Mouse (Mus musculus) forebrain, embryonic 16.5 days (tissue): Measurements from ENCODE around the gene Sgpp2. TPM values are rescaled to one million over a fixed set of nuclear protein-coding genes. Genes with fewer than 3 reads are reported as not detected.

ENCODE experiments used
- ATAC-seq: fragments of 200-750 bp; cut with Nextera tagmentation; 2 replicates; pipeline ENCODE4 v1.8.0; 2017; ENCODE audit warnings: mild to moderate bottlenecking, moderate library complexity
- H3K27ac ChIP-seq: fragments of 300-500 bp; sonication (generic); 2 replicates; pipeline ENCODE4 v1.5.1; 2014; ENCODE audit warnings: low read length, control low read depth
- H3K27me3 ChIP-seq: fragments of 300-500 bp; sonication (generic); replicated peaks from 2 replicates; pipeline ENCODE4 v1.6.1; 2014; ENCODE audit warnings: low read length; ENCODE audit not compliant: control insufficient read depth, insufficient read depth
- H3K36me3 ChIP-seq: fragments of 300-500 bp; sonication (generic); 2 replicates; pipeline ENCODE4 v1.6.1; 2014; ENCODE audit not compliant: control insufficient read depth, insufficient read depth
- H3K4me1 ChIP-seq: fragments of 300-500 bp; sonication (generic); replicated peaks from 2 replicates; pipeline ENCODE4 v1.6.1; 2014; ENCODE audit warnings: low read length; ENCODE audit not compliant: control insufficient read depth, insufficient read depth
- H3K4me2 ChIP-seq: fragments of 300-500 bp; sonication (generic); 2 replicates; pipeline ENCODE4 v1.6.1; 2014; ENCODE audit warnings: mild to moderate bottlenecking, low read length, control low read depth
- H3K4me3 ChIP-seq: fragments of 300-500 bp; sonication (generic); replicated peaks from 2 replicates; pipeline ENCODE4 v1.5.1; 2014; ENCODE audit warnings: mild to moderate bottlenecking, low read length, control low read depth
- H3K9ac ChIP-seq: fragments of 300-500 bp; sonication (generic); replicated peaks from 2 replicates; pipeline ENCODE4 v1.6.1; 2014; ENCODE audit warnings: low read depth, low read length, control low read depth
- H3K9me3 ChIP-seq: fragments of 300-500 bp; sonication (generic); 2 replicates; pipeline ENCODE4 v1.6.1; 2016; ENCODE audit warnings: low read length; ENCODE audit not compliant: control insufficient read depth
- WGBS: fragments of 180-500 bp; shearing (Covaris S2); extraction: QIAGEN DNeasy Blood & Tissue Kit; methylation state at CpG from one replicate; pipeline ENCODE4 v1.1.7; 2014; 5-methylcytosine and 5-hydroxymethylcytosine counted together
- polyA plus RNA-seq: library from polyadenylated mRNA; unstranded; fragments of >200 nt; fragmentation: Nextera tagmentation; extraction: Ambion mirVana; gene quantifications from 2 replicates; pipeline ENCODE4 v1.2.1, GENCODE M21; 2015

Sgpp2 gene
- polyA plus RNA-seq, 1 experiment from 2014 or later, result 0.89 TPM

DNA sequence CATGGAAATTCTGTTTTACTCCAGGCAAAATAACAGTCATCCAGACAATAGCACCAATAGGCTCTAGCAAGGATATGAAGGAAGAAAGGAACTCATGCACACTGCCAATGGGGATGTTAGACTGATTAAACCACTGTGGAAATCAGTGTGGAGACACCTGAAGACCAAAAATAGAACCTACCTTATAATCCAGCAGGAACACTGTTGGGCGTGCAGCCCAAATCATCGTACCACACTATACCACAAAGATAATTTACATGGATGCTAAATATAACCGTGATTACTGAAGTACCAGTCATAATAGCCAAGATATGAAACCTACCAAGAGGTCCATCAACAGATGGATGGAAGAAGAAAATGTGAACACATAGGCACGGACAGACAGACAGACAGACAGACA, 18.5 kb downstream of the Sgpp2 start:
- Histone ChIP-seq H3K27ac (no peak overlapping the region), H3K27me3 (no peaks in the 10 kb centered on the region), H3K9me3 (no peaks in the 10 kb centered on the region), H3K4me1 (no peaks in the 10 kb centered on the region), H3K9ac (no peak overlapping the region), H3K36me3 (no peaks in the 10 kb centered on the region), H3K4me3 (no peak overlapping the region), H3K4me2 (no peak overlapping the region)
- 91% methylated on average over 4 of the region's 4 CpGs for WGBS
- ATAC-seq, result no peak

DNA sequence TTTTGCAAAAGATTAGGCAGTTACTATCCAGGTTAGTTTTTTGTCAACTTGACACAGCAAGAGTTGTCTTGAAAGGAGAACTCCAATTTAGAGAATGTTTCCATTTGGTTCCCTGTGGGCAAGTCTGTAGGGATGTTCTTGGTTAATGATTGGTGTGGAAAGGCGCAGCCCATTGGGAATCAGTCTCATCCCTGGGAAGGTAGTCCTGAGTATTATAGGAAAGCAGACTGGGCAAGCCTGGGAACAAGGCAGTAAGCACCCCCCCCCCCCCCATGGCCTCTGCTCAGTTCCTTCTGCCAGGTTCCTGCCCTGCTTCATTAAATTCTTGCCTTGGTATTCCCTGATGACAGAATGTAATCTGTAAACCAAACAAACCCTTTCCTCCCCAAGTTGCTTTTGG, 19.7 kb downstream of the Sgpp2 start:
- WGBS, result 100% methylated on average over 1 of the region's 1 CpGs
- H3K9me3 ChIP-seq, result no peaks in the 10 kb centered on the region
- no peak overlapping the region for H3K9ac ChIP-seq
- no peaks in the 10 kb centered on the region for H3K27me3 ChIP-seq
- H3K4me1 ChIP-seq, result no peaks in the 10 kb centered on the region
- no peak for ATAC-seq
- H3K4me3 ChIP-seq, result no peak overlapping the region
- no peaks in the 10 kb centered on the region for H3K36me3 ChIP-seq
- no peak overlapping the region for H3K27ac ChIP-seq
- H3K4me2 ChIP-seq, result no peak overlapping the region

GRCm38 (mm10) chr1:78330620-78331158, 20.5 kb downstream of the Sgpp2 start:
- H3K36me3 ChIP-seq, result no peaks in the 10 kb centered on the region
- H3K27ac ChIP-seq, result no peak overlapping the region
- H3K4me2 ChIP-seq, result no peak overlapping the region
- no peak overlapping the region for H3K9ac ChIP-seq
- no peaks in the 10 kb centered on the region for H3K9me3 ChIP-seq
- WGBS, result 89% methylated on average over 5 of the region's 5 CpGs
- no peaks in the 10 kb centered on the region for H3K4me1 ChIP-seq
- no peaks in the 10 kb centered on the region for H3K27me3 ChIP-seq
- no peak overlapping the region for H3K4me3 ChIP-seq
- no peak for ATAC-seq

- no peak overlapping the region for H3K27ac ChIP-seq
- WGBS, result 81% methylated on average over 7 of the region's 7 CpGs
Measured at GRCm38 (mm10) chr1:78337726-78338125, 27.6 kb downstream of the Sgpp2 start.

DNA sequence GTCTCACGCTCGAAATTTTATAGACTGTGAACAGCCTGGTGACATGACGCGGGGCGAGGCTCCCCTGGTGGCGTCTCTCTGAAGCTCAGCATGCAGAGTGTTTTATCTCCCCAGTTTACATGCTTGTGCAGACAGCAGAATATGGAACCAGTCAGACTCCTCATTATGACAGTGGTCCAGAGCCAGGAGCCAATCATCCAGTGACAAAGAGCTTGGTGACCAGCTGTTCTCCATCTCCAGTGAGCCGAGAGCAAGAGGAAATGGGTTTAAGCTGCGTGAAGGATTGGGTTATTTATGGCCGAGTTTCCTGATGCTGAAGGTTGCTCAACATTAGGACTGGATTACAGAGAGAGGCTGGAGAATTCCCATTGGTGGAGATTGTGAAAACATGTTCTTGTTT, 28.1 kb downstream of the Sgpp2 start:
- Histone ChIP-seq H3K4me2 (no peak overlapping the region), H3K36me3 (no peaks in the 10 kb centered on the region), H3K9ac (no peak overlapping the region), H3K4me3 (no peak overlapping the region), H3K4me1 (no peaks in the 10 kb centered on the region), H3K27ac (no peak overlapping the region), H3K9me3 (no peaks in the 10 kb centered on the region), H3K27me3 (no peaks in the 10 kb centered on the region)
- 47% methylated on average over 9 of the region's 9 CpGs for whole genome bisulfite sequencing
- ATAC-seq, result peak; percentile 50; the same call in 1 of the 2 replicates

More at GRCm38 (mm10) chr1:78337726-78338125, 27.6 kb downstream of the Sgpp2 start:
- Histone ChIP-seq H3K4me3 (no peak overlapping the region), H3K4me1 (no peaks in the 10 kb centered on the region), H3K9me3 (no peaks in the 10 kb centered on the region), H3K4me2 (no peak overlapping the region), H3K27me3 (no peaks in the 10 kb centered on the region), H3K9ac (no peak overlapping the region), H3K36me3 (no peaks in the 10 kb centered on the region)
- ATAC-seq, result no peak

GRCm38 (mm10) chr1:78339941-78340340, 29.8 kb downstream of the Sgpp2 start:
- 78% methylated on average over 5 of the region's 5 CpGs for WGBS

DNA sequence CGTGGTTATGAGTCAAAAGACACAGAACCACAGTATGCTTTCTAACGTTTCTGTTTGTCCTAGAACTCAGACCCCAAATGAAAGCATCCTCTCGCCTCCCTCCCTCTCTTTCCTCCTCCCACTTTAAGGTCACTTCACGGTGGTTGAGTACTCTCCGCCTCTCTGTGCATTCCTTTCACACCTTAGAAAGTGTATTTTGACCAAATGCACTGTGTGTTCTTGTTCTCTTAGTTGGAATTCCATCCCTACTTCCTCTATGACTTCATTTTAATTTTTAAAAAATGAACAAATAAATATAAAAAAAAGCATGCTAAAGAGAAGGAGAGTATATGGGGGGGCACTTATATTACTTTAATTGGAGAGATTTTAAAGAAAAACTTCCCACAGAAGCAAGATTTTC, 30.4 kb downstream of the Sgpp2 start:
- H3K4me2 ChIP-seq, result no peak overlapping the region
- 66% methylated on average over 5 of the region's 5 CpGs for WGBS
- ATAC-seq, result no peak
- H3K9me3 ChIP-seq, result no peaks in the 10 kb centered on the region
- no peak overlapping the region for H3K4me3 ChIP-seq
- no peak overlapping the region for H3K9ac ChIP-seq
- no peak overlapping the region for H3K27ac ChIP-seq
- H3K27me3 ChIP-seq, result no peaks in the 10 kb centered on the region
- H3K4me1 ChIP-seq, result no peaks in the 10 kb centered on the region
- no peaks in the 10 kb centered on the region for H3K36me3 ChIP-seq

More at GRCm38 (mm10) chr1:78339941-78340340, 29.8 kb downstream of the Sgpp2 start:
- H3K4me1 ChIP-seq, result no peaks in the 10 kb centered on the region
- H3K4me2 ChIP-seq, result no peak overlapping the region
- no peaks in the 10 kb centered on the region for H3K27me3 ChIP-seq
- no peaks in the 10 kb centered on the region for H3K36me3 ChIP-seq
- ATAC-seq, result no peak
- H3K27ac ChIP-seq, result no peak overlapping the region
- H3K9me3 ChIP-seq, result no peaks in the 10 kb centered on the region
- H3K4me3 ChIP-seq, result no peak overlapping the region
- no peak overlapping the region for H3K9ac ChIP-seq

- H3K4me1 ChIP-seq, result no peaks in the 10 kb centered on the region
- ATAC-seq, result no peak
- H3K9ac ChIP-seq, result no peak overlapping the region
- H3K9me3 ChIP-seq, result no peaks in the 10 kb centered on the region
- 96% methylated on average over 12 of the region's 12 CpGs for whole genome bisulfite sequencing
- H3K27me3 ChIP-seq, result no peaks in the 10 kb centered on the region
- H3K27ac ChIP-seq, result no peak overlapping the region
- no peak overlapping the region for H3K4me2 ChIP-seq
- no peaks in the 10 kb centered on the region for H3K36me3 ChIP-seq
- no peak overlapping the region for H3K4me3 ChIP-seq
Measured at GRCm38 (mm10) chr1:78347317-78347806, 37.2 kb downstream of the Sgpp2 start.

DNA sequence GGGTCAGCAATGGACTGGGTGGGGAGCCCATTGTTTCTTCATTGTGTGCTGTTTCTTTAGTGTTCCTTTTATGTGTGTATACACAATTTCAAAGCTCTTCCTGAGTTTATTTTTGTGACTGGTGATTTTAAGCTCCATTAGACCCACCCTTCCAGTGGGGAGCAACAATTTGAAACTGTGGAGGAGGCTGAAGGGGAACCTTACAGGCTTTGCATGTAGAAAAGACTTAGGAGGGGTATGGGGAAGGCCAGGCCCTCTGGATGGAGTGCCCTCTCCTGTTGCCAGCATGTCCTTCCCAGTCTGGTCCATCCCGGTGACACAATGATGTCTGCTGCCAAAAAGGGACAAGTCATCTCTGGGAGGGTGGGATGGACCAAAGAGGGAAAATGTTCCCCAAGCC, 39.1 kb downstream of the Sgpp2 start:
- Histone ChIP-seq H3K27me3 (no peaks in the 10 kb centered on the region), H3K4me2 (no peak overlapping the region), H3K27ac (no peak overlapping the region), H3K4me3 (no peak overlapping the region), H3K36me3 (no peaks in the 10 kb centered on the region), H3K4me1 (no peaks in the 10 kb centered on the region), H3K9ac (no peak overlapping the region), H3K9me3 (no peaks in the 10 kb centered on the region)
- 75% methylated on average over 1 of the region's 1 CpGs for WGBS
- ATAC-seq, result no peak

- Histone ChIP-seq H3K27ac (no peak overlapping the region), H3K27me3 (no peaks in the 10 kb centered on the region), H3K36me3 (no peaks in the 10 kb centered on the region), H3K9me3 (no peaks in the 10 kb centered on the region), H3K4me3 (no peak overlapping the region), H3K4me1 (no peaks in the 10 kb centered on the region), H3K9ac (no peak overlapping the region), H3K4me2 (no peak overlapping the region)
- ATAC-seq, result no peak
- 91% methylated on average over 1 of the region's 1 CpGs for WGBS
Measured at GRCm38 (mm10) chr1:78353254-78353653, 43.1 kb downstream of the Sgpp2 start.
